In the genomic region with DNA sequence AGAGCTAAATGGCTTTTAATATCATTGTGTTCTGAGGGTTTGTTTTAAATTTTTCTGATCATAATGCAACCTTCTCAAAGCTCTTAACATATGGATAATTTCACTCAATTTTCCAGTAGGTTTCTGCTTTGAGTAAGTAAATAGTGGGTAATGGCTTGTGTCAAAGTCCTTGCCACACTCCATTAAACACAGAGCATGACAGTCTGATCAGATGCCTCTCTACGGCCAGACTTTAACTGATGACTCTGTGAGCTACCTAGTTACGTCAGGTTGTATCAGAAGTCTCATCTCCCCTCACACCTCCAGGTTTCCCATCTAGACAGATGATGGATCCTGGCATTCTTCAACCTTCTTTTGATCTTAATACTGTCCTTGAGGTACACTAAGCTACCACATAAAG, we compare ENCODE assay signal across 23 mouse cellular contexts.
"Had no signal": no experiment of that assay in that cellular context is flagged by ENCODE, and none has a peak within 500 bp of the region (broad histone marks: within the 10 kb centered on the region; RNA-seq: fewer than 3 reads in every experiment).

No protein-coding gene starts in this region.

- ATAC-seq: hindbrain, postnatal 0 days; intestine, embryonic 16.5 days; liver, embryonic 12.5 days had no signal

- DNase-seq: gastrocnemius, postnatal 14 days; gastrocnemius, postnatal 36 days; heart, adult 11 months; heart, adult 2 months; heart, postnatal 14 days; heart, postnatal 36 days; kidney, adult 11 months; kidney, postnatal 10 days; kidney, postnatal 25 days; layer of hippocampus, adult 9-11 months; layer of hippocampus, postnatal 36 days; left cerebral cortex, postnatal 4 days had no signal

- H3K4me3 ChIP-seq: heart, adult 2 months; heart, embryonic 13.5 days; heart, embryonic 15.5 days; hindbrain, embryonic 13.5 days; hindbrain, embryonic 15.5 days; limb, embryonic 13.5 days; limb, embryonic 15.5 days; liver, embryonic 12.5 days had no signal

- H3K36me3 ChIP-seq: heart, embryonic 13.5 days; heart, embryonic 15.5 days; hindbrain, embryonic 13.5 days; hindbrain, embryonic 15.5 days; limb, embryonic 13.5 days; limb, embryonic 15.5 days; liver, embryonic 12.5 days had no signal

- H3K27ac ChIP-seq: heart, adult 2 months; heart, embryonic 13.5 days; heart, embryonic 15.5 days; hindbrain, embryonic 13.5 days; hindbrain, embryonic 15.5 days; hindbrain, postnatal 0 days; limb, embryonic 13.5 days; limb, embryonic 15.5 days; liver, embryonic 12.5 days; liver, embryonic 14.5 days had no signal

- H3K4me2 ChIP-seq: heart, embryonic 11.5 days; heart, embryonic 13.5 days; heart, embryonic 15.5 days; hindbrain, embryonic 13.5 days; hindbrain, embryonic 15.5 days; limb, embryonic 13.5 days; limb, embryonic 15.5 days; liver, embryonic 12.5 days had no signal

- H3K4me1 ChIP-seq: heart, embryonic 13.5 days; heart, embryonic 15.5 days; hindbrain, embryonic 13.5 days; hindbrain, embryonic 15.5 days; limb, embryonic 15.5 days; liver, embryonic 12.5 days had no signal

- H3K9me3 ChIP-seq: heart, embryonic 13.5 days; heart, embryonic 15.5 days; hindbrain, embryonic 13.5 days; hindbrain, embryonic 15.5 days; limb, embryonic 13.5 days; limb, embryonic 15.5 days; liver, embryonic 12.5 days had no signal

- H3K9ac ChIP-seq: heart, embryonic 13.5 days; heart, embryonic 15.5 days; hindbrain, embryonic 13.5 days; hindbrain, embryonic 15.5 days; limb, embryonic 13.5 days; limb, embryonic 15.5 days; liver, embryonic 12.5 days; liver, embryonic 14.5 days had no signal

- H3K27me3 ChIP-seq: heart, embryonic 13.5 days; heart, embryonic 15.5 days; hindbrain, embryonic 13.5 days; hindbrain, embryonic 15.5 days; limb, embryonic 15.5 days; liver, embryonic 12.5 days had no signal
